Mouse (Mus musculus) neural tube, embryonic 15.5 days (tissue): Measurements from ENCODE around the gene Adam8. TPM values are rescaled to one million over a fixed set of nuclear protein-coding genes. Genes with fewer than 3 reads are reported as not detected.

Experiments
- ATAC-seq: fragments of 200-750 bp; cut with Nextera tagmentation; 2 replicates; pipeline ENCODE4 v1.8.0; 2017; ENCODE audit warnings: mild to moderate bottlenecking, moderate TSS enrichment, moderate library complexity; ENCODE audit not compliant: low FRiP score
- H3K27ac ChIP-seq: fragments of 300-500 bp; sonication (generic); replicated peaks from 2 replicates; pipeline ENCODE4 v1.5.1; 2015; ENCODE audit warnings: mild to moderate bottlenecking, inconsistent platforms
- H3K27me3 ChIP-seq: fragments of 300-500 bp; sonication (generic); replicated peaks from 2 replicates; pipeline ENCODE4 v1.6.1; 2015; ENCODE audit warnings: inconsistent platforms
- H3K36me3 ChIP-seq: fragments of 300-500 bp; sonication (generic); 2 replicates; pipeline ENCODE4 v1.6.1; 2015; ENCODE audit warnings: inconsistent platforms
- H3K4me1 ChIP-seq: fragments of 300-500 bp; sonication (generic); 2 replicates; pipeline ENCODE4 v1.6.1; 2015; ENCODE audit warnings: inconsistent platforms
- H3K4me2 ChIP-seq: fragments of 300-500 bp; sonication (generic); 2 replicates; pipeline ENCODE4 v1.6.1; 2015; ENCODE audit warnings: inconsistent platforms, mild to moderate bottlenecking, moderate library complexity
- H3K4me3 ChIP-seq: fragments of 300-500 bp; sonication (generic); replicated peaks from 2 replicates; pipeline ENCODE4 v1.5.1; 2015; ENCODE audit warnings: mild to moderate bottlenecking, inconsistent platforms
- H3K9ac ChIP-seq: fragments of 300-500 bp; sonication (generic); replicated peaks from 2 replicates; pipeline ENCODE4 v1.6.1; 2015; ENCODE audit warnings: mild to moderate bottlenecking, inconsistent platforms
- H3K9me3 ChIP-seq: fragments of 300-500 bp; sonication (generic); replicated peaks from 2 replicates; pipeline ENCODE4 v1.6.1; 2016; ENCODE audit warnings: inconsistent platforms
- WGBS: fragments of 180-500 bp; shearing (Covaris S2); methylation state at CpG from one replicate; pipeline ENCODE4 v1.1.7; 2015; ENCODE audit warnings: mixed read lengths; 5-methylcytosine and 5-hydroxymethylcytosine counted together
- polyA plus RNA-seq: library from polyadenylated mRNA; unstranded; fragments of >200 nt; fragmentation: Nextera tagmentation; extraction: Ambion mirVana; gene quantifications from 2 replicates; pipeline ENCODE4 v1.2.1, GENCODE M21; 2015

Gene Adam8
- polyA plus RNA-seq, 1 experiment from 2014 or later, result 2.8 TPM

DNA sequence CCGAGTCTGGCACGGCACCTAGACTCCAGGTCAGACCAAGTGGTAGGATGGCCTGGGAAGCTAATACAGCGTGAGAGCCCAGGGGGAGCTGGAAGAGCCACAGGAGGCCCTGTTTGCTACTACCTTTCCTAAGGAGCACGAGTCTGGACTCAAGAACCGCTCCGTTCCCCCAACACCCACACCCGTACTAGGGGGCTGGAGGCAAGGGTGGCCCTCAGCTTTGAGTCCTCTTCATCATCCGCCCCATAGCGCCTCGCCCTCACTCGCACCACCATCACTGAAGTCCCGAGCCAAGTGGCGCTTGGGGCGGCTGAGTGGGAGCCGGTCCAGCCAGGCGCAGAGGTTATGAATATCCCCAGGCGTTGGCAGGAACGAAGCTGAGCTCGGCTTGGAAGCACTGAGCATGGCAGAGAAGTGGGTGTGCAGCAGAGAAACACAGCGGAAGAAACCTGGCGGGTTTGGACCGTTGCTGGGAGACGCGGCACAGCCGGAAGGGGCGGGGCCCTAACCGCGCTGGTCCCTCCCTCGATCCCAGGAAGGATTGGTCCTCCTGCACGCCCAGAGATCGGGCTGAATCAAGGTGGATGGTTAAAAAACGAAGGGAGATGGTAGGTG lies 14.0 kb downstream of the Adam8 start, which contains the start of gene 6430531B16Rik:
TSS of gene 6430531B16Rik (minus strand) at position 478 of the 615 bp plus-strand sequence.
- peak within 1 kb of the TSS; percentile 56 for H3K4me3 ChIP-seq
- no peaks in the 10 kb centered on the region for H3K27me3 ChIP-seq

DNA sequence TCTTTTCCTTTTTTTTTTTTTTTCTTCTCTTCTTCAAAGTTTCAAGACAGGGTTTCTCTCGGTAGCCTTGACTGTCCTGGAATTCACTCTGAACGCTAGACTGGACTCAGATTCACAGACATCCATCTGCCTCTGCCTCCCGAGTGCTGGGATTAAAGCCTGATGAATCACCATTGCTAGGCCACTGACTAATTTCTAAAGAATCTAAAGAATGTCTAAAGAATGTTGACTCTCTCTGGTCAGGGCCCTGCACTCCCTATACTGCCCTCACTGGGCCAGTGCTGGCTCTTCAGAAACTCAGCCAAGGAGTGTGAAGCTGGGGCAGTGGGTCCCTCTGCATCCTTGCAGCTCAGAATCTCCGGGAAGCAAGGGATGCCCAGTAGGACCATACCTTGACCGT lies 16.9 kb downstream of the Adam8 start:
- ATAC-seq, result no peak
- H3K9me3 ChIP-seq, result no peaks in the 10 kb centered on the region

More for the DNA sequence above, 14.0 kb downstream of the Adam8 start, which contains the start of gene 6430531B16Rik:
- Histone ChIP-seq H3K27ac (peak within 1 kb of the TSS; percentile 68), H3K36me3 (0 out of 2 replicates have a peak, but pooled peaks cover 3% of the 10 kb centered on the region), H3K9me3 (no peaks in the 10 kb centered on the region), H3K4me2 (peak within 1 kb of the TSS; percentile 90), H3K9ac (peak within 1 kb of the TSS; percentile 56), H3K4me1 (peaks cover 10% of the 10 kb centered on the region)
- ATAC-seq, result peak; percentile 95
- 2% methylated on average over 32 of the region's 32 CpGs for WGBS

DNA sequence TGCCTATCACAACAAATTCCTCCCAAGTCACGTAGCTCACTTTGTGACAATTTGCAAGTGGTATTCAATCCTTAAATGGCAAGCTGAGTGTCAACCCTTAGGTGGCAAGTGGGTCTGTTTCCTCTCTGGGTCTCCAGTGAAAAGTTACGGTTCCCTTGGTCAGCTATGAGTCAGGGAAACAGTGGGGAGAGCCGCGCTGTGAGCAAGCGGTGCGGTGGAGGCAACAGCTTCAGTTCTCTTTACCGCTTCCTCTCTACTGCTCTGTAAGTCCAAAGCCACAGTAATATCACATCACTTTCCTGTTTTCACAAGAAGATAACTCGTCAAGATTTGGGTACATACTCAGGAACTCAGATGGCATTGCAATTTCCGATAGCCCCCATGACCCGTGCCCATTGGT lies 18.1 kb downstream of the Adam8 start:
- Histone ChIP-seq H3K9ac (no peak overlapping the region), H3K4me2 (no peak overlapping the region), H3K4me1 (peaks cover 9% of the 10 kb centered on the region), H3K36me3 (no peaks in the 10 kb centered on the region), H3K9me3 (no peaks in the 10 kb centered on the region), H3K27me3 (no peaks in the 10 kb centered on the region), H3K4me3 (no peak overlapping the region), H3K27ac (no peak overlapping the region)
- 89% methylated on average over 10 of the region's 10 CpGs for WGBS
- ATAC-seq, result no peak

More for the DNA sequence above, 16.9 kb downstream of the Adam8 start:
- Histone ChIP-seq H3K27me3 (no peaks in the 10 kb centered on the region), H3K9ac (no peak overlapping the region), H3K4me3 (no peak overlapping the region), H3K36me3 (no peaks in the 10 kb centered on the region), H3K27ac (no peak overlapping the region), H3K4me2 (no peak overlapping the region), H3K4me1 (peaks cover 10% of the 10 kb centered on the region)
- WGBS, result 63% methylated on average over 5 of the region's 5 CpGs

DNA sequence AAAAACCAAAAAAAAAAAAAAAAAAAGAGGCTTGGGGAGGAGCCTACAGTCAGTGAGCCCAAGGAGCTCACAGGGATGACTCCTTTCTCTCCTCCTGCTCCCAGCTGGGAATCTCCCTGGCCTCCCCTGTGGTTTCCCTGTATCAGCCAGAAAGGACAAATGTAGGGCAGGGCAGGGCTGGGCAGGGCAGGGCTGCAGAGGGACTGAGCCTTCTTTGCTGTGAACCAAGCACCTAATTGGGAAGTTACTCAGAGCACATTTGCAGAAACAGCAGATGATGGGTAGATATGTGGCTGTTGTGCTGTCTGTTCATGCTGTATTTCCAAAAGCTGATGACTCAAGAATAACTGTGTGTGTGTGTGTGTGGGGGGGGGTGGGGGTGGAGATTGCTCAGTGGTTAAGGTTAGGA lies 19.4 kb downstream of the Adam8 start:
- Histone ChIP-seq H3K9me3 (no peaks in the 10 kb centered on the region), H3K36me3 (no peaks in the 10 kb centered on the region), H3K4me2 (no peak overlapping the region), H3K4me1 (no peaks in the 10 kb centered on the region), H3K27ac (no peak overlapping the region), H3K9ac (no peak overlapping the region), H3K4me3 (no peak overlapping the region), H3K27me3 (no peaks in the 10 kb centered on the region; the same call in 1 of the 2 replicates)
- no peak for ATAC-seq

DNA sequence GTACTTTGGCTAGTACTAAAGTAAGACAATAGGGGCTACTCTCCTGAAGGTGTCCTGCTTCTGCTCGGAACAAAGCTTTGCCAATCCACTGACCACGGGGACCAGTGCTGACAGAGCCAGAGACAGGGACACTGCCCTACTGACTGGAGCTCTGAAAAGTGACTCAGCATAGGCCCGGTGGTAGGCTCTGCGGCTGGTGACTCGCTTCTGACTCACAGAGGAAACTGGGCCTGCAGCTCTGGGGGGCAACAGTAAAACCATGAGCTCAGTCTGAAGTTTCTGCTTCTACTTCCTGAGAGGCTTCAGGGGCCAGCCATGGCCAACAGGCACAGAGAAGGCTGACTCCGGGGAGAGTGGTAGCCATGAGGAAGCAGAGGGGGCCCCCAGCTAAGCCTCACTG lies 20.9 kb downstream of the Adam8 start:
- Histone ChIP-seq H3K9me3 (no peaks in the 10 kb centered on the region), H3K4me1 (no peaks in the 10 kb centered on the region), H3K9ac (no peak overlapping the region), H3K27ac (no peak overlapping the region), H3K4me3 (no peak overlapping the region), H3K36me3 (no peaks in the 10 kb centered on the region), H3K27me3 (no peaks in the 10 kb centered on the region; the same call in 1 of the 2 replicates), H3K4me2 (no peak overlapping the region)
- no peak for ATAC-seq
- 74% methylated on average over 6 of the region's 6 CpGs for WGBS

DNA sequence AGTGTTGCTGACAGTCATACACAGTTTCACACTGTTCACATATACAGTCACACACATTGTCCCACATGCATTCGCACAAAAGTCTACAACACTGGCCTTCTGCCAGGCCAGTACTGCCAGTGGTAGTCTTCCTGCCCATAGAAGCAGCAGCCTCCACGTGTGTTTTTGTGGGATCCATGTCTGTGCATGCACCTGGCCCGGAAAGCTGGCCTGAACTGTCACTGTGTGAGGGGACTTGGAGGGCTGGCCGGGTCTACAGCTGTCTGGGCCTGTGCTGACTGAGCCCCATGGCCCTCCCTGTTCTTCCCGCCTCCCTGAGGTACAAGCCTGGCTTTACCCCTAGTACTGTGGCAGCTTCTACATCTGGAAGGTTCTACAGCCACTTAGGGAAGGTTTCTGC lies 21.4 kb downstream of the Adam8 start:
- no peak overlapping the region for H3K9ac ChIP-seq
- no peak overlapping the region for H3K27ac ChIP-seq
- no peak overlapping the region for H3K4me2 ChIP-seq
- ATAC-seq, result no peak
- no peaks in the 10 kb centered on the region; the same call in 1 of the 2 replicates for H3K27me3 ChIP-seq
- no peaks in the 10 kb centered on the region for H3K36me3 ChIP-seq
- no peaks in the 10 kb centered on the region for H3K9me3 ChIP-seq
- H3K4me1 ChIP-seq, result no peaks in the 10 kb centered on the region
- no peak overlapping the region for H3K4me3 ChIP-seq
- WGBS, result 76% methylated on average over 5 of the region's 5 CpGs

DNA sequence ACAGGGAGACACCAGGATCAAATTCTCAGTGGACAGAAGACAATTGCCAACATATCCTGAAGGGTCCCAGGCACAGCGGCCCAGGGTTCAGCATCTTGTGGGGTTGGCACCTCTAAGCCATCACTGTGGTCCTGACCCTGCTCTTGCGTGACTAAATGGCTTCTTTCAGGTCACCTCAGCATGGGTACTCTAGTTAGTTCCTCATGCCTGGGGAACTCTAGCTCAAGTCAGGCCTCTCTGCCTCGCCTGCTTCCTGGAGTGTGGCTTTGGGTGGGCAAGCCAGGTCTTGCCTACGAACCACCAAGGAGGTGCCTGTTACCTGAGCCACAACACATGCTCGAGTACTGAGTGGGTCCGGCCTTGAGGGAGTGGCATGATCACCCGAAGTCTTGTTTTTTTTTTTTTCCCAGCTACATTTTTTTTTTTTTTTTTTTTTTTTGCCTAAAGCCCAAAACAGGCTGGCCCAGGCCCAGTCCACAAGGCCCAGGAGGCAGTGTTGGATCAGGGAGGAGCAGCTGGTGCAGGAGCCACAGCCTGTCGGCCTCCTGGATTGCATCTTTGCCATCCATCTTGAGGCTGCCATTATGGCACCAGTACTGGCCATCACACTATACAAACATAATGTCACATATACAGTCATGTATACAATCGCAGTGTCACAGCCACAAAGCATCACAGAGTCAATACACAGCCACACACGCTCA lies 22.0 kb downstream of the Adam8 start:
- ATAC-seq, result no peak
- Histone ChIP-seq H3K4me3 (no peak overlapping the region), H3K4me1 (no peaks in the 10 kb centered on the region), H3K27ac (no peak overlapping the region), H3K9ac (no peak overlapping the region), H3K27me3 (no peaks in the 10 kb centered on the region; the same call in 1 of the 2 replicates), H3K9me3 (no peaks in the 10 kb centered on the region), H3K4me2 (no peak overlapping the region), H3K36me3 (no peaks in the 10 kb centered on the region)
- 82% methylated on average over 10 of the region's 10 CpGs for WGBS

DNA sequence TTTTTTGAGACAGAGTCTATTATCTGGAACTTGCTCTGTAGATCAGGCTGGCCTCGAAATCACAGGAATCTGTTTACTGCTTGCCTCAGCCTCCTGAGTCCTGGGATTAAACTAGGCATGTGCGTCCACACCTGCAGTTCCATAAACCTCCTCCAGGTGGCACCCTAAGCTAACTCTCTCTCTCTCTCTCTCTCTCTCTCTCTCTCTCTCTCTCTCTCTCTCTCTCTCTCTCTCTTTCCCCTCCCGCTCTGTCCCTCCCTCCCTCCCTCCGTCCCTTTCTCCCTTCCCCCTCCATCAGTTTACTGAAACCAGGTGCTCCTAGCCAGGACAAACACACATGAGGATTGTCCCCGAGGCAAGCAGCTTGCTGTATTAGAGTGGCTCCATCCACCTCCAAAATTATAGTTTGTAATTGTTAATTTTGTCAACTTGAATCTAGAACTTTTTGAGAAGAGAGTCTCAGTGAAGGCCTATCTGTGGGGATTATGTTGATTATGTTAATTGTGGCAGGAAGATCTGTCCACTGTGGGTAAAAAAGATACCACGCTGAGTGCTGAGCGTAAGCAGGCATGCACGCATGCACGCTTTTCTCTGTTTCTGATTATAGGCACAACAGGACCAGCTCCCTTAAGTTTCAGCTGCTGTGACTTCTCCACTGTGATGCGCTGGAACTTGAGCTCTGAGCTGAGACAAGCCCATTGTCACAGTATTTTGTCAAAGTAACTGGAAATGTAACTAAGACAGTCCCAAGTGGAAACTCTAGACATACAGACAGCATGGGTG lies 22.8 kb downstream of the Adam8 start:
- no peaks in the 10 kb centered on the region for H3K9me3 ChIP-seq
- no peak overlapping the region for H3K4me3 ChIP-seq
- WGBS, result 38% methylated on average over 10 of the region's 10 CpGs
- ATAC-seq, result peak; percentile 49; the same call in 1 of the 2 replicates
- no peaks in the 10 kb centered on the region for H3K36me3 ChIP-seq
- no peaks in the 10 kb centered on the region for H3K4me1 ChIP-seq
- H3K27me3 ChIP-seq, result no peaks in the 10 kb centered on the region; the same call in 1 of the 2 replicates
- H3K27ac ChIP-seq, result no peak overlapping the region
- no peak overlapping the region for H3K9ac ChIP-seq
- no peak overlapping the region for H3K4me2 ChIP-seq

DNA sequence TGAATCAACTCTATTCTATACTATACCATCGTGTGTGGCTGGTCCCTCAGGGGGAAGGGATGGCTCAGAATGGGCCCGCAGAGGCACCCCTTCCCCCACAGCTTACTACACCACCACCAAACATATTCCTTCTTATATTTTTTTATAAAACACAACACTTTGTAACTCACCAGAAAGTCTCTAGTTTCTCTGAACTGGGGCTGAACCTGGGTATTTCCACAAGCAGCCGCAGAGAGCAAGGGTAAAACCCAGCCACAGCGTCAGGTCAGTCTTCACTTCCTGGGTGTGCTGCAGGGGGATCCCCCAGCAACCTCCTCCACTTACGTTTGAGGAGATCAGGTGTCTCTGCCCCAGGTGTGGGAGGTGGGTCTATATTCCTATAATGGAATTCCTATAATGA lies 23.9 kb downstream of the Adam8 start:
- Histone ChIP-seq H3K36me3 (no peaks in the 10 kb centered on the region), H3K4me2 (no peak overlapping the region), H3K9ac (no peak overlapping the region), H3K4me1 (no peaks in the 10 kb centered on the region), H3K27me3 (no peaks in the 10 kb centered on the region; the same call in 1 of the 2 replicates), H3K9me3 (no peaks in the 10 kb centered on the region), H3K27ac (no peak overlapping the region), H3K4me3 (no peak overlapping the region)
- ATAC-seq, result no peak
- 53% methylated on average over 5 of the region's 5 CpGs for WGBS

DNA sequence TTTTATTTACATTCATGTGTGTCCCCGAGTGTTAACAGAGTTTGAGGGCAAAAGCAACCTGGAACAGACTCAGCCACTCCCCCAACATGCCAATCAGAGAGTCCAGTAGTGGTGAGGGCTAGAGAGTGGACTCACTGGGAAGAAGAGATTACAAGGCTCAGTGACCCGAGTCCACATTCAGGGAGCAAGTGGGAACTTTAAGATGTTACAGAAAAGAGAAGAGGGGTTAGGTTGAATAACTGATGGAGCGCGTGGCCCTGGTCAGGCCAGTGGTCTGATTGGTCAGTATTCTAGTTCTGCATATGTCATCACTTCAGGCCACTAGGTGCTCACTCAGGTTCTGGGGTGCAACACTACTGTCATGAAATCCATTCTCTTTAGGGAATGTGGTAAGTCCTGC lies 25.2 kb downstream of the Adam8 start:
- Histone ChIP-seq H3K36me3 (no peaks in the 10 kb centered on the region), H3K4me2 (no peak overlapping the region), H3K4me1 (no peaks in the 10 kb centered on the region), H3K4me3 (no peak overlapping the region), H3K9me3 (no peaks in the 10 kb centered on the region), H3K9ac (no peak overlapping the region), H3K27ac (no peak overlapping the region), H3K27me3 (no peaks in the 10 kb centered on the region; the same call in 1 of the 2 replicates)
- 24% methylated on average over 4 of the region's 4 CpGs for WGBS
- no peak for ATAC-seq

DNA sequence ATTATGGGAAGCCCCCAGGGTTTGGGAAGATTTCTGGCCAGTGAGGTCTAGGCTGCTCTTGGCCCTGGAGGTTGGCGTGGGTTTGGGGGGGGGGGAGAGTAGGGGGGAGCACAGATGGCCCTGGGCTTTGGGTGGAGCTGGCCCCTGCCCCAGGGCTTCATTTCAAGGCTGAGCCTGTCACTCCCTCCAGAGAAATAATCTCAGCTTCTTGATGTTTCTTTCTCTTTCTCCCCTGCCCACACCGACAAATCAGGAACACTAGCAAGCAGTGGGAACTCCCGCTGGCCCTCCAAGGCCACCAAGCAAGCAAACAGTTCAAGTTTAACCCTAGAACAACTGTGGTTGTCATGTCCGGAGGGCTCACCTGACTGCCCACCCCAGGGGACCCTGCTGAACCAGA lies 28.5 kb downstream of the Adam8 start:
- no peak overlapping the region for H3K4me2 ChIP-seq
- no peak overlapping the region for H3K9ac ChIP-seq
- 56% methylated on average over 4 of the region's 4 CpGs for WGBS
- H3K9me3 ChIP-seq, result no peaks in the 10 kb centered on the region
- no peaks in the 10 kb centered on the region for H3K4me1 ChIP-seq
- H3K36me3 ChIP-seq, result no peaks in the 10 kb centered on the region
- H3K4me3 ChIP-seq, result no peak overlapping the region
- H3K27me3 ChIP-seq, result no peaks in the 10 kb centered on the region; the same call in 1 of the 2 replicates
- no peak overlapping the region for H3K27ac ChIP-seq
- no peak for ATAC-seq
